Mouse (Mus musculus): ENCODE measurements around the gene Cdc6. TPM values are rescaled to one million over a fixed set of nuclear protein-coding genes. Genes with fewer than 3 reads are reported as not detected.

Cdc6 gene
- total RNA-seq, 2 experiments from 2014 or later, result 0.36 to 0.79 TPM

DNA sequence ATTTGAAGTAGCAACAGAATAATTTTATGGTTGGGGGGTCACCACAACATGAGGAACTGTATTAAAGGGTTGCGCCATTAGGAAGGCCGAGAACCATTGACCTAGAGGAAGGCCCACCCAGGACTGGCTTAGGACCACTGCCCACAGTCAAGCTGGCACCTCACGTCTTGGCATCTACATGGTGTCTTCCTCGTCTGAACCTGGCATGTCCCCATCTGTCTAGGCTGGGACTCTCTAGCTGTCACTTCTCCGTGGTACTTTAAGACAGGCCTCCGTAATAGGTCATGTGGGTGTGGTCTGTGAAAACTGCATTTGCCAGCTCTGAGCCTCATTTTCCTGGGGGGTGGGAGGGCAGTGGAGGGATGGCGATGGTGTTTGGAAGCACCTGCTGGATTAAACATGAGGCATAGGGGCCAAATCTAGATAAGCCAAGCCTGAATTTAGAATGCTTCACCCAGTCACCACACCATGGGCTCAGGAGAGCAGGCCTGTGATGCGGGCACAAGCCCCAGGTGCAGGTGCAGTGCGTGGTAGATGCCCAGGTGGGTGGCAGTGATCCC lies 65.3 kb downstream of the Cdc6 start:
- DNase-seq (ENCODE audit: low spot score in 2 of 2), result no peak

Other genes starting within 250 kb of the Cdc6 start
- not detected for gene Gsdma, start 243.4 kb upstream of the Cdc6 start, total RNA-seq (2021)
- gene Psmd3, start 225.2 kb upstream of the Cdc6 start, total RNA-seq (2021), result 100 to 1,000 TPM; 126 to 131 TPM
- gene Csf3, start 206.5 kb upstream of the Cdc6 start, total RNA-seq (2021), result not detected
- 100 to 1,000 TPM; 126 TPM for gene Med24, start 178.4 kb upstream of the Cdc6 start, total RNA-seq (2021)
- gene Thra, start 167.2 kb upstream of the Cdc6 start, total RNA-seq (2021), result 1,000 to 10,000 TPM; 1,110 to 1,111 TPM
- gene Nr1d1, start 132.5 kb upstream of the Cdc6 start, total RNA-seq (2021), result 10 to 100 TPM; 66.6 to 84.3 TPM
- gene Msl1, start 112.3 kb upstream of the Cdc6 start, total RNA-seq (2021), result 100 to 1,000 TPM; 178 to 183 TPM
- 10 to 100 TPM; 57.0 to 58.4 TPM for gene Casc3, start 102.9 kb upstream of the Cdc6 start, total RNA-seq (2021)
- 100 to 1,000 TPM; 196 to 203 TPM for gene Rapgefl1, start 71.0 kb upstream of the Cdc6 start, total RNA-seq (2021)
- gene Wipf2, start 44.2 kb upstream of the Cdc6 start, total RNA-seq (2021), result 10 to 100 TPM; 75.9 to 80.7 TPM
- 10 to 100 TPM; 18.3 to 26.6 TPM for gene Rara, start 20.0 kb downstream of the Cdc6 start, total RNA-seq (2021)
- gene Gjd3, start 75.2 kb downstream of the Cdc6 start, total RNA-seq (2021), result 1 to 10 TPM in 1 of 2 experiments, under 1 TPM in 1; 0.52 to 1.2 TPM
- gene Top2a, start 116.4 kb downstream of the Cdc6 start, total RNA-seq (2021), result under 1 TPM; 0.52 to 0.96 TPM
- 10 to 100 TPM; 74.6 to 94.0 TPM for gene Igfbp4, start 133.4 kb downstream of the Cdc6 start, total RNA-seq (2021)
- gene Tns4, start 181.5 kb downstream of the Cdc6 start, total RNA-seq (2021), result under 1 TPM; 0.08 to 0.32 TPM
- gene Ccr7, start 247.3 kb downstream of the Cdc6 start, total RNA-seq (2021), result not detected

Measured in layer of hippocampus, adult 18-20 months (tissue).